Mouse (Mus musculus) neural tube, embryonic 12.5 days (tissue): ENCODE results near the gene Ift46. TPM values are rescaled to one million over a fixed set of nuclear protein-coding genes. Genes with fewer than 3 reads are reported as not detected.

Experiments used
- ATAC-seq: fragments of 200-750 bp; cut with Nextera tagmentation; 2 replicates; pipeline ENCODE4 v1.8.0; 2017; ENCODE audit warnings: low read depth, mild to moderate bottlenecking, moderate TSS enrichment, moderate library complexity; ENCODE audit not compliant: low FRiP score
- H3K27ac ChIP-seq: fragments of 300-500 bp; sonication (generic); 2 replicates; pipeline ENCODE4 v1.5.1; 2016
- H3K27me3 ChIP-seq: fragments of 300-500 bp; sonication (generic); replicated peaks from 2 replicates; pipeline ENCODE4 v1.6.1; 2016; ENCODE audit warnings: mild to moderate bottlenecking
- H3K36me3 ChIP-seq: fragments of 300-500 bp; sonication (generic); 2 replicates; pipeline ENCODE4 v1.6.1; 2016; ENCODE audit warnings: mild to moderate bottlenecking
- H3K4me1 ChIP-seq: fragments of 300-500 bp; sonication (generic); 2 replicates; pipeline ENCODE4 v1.6.1; 2016
- H3K4me2 ChIP-seq: fragments of 300-500 bp; sonication (generic); replicated peaks from 2 replicates; pipeline ENCODE4 v1.6.1; 2016; ENCODE audit warnings: mild to moderate bottlenecking
- H3K4me3 ChIP-seq: fragments of 300-500 bp; sonication (generic); 2 replicates; pipeline ENCODE4 v1.5.1; 2016
- H3K9ac ChIP-seq: fragments of 300-500 bp; sonication (generic); 2 replicates; pipeline ENCODE4 v1.6.1; 2016; ENCODE audit warnings: mild to moderate bottlenecking
- H3K9me3 ChIP-seq: fragments of 300-500 bp; sonication (generic); 2 replicates; pipeline ENCODE4 v1.6.1; 2016; ENCODE audit warnings: mild to moderate bottlenecking
- WGBS: fragments of 180-500 bp; shearing (Covaris S2); methylation state at CpG from one replicate; pipeline ENCODE4 v1.1.7; 2016; 5-methylcytosine and 5-hydroxymethylcytosine counted together
- polyA plus RNA-seq: library from polyadenylated mRNA; unstranded; fragments of >200 nt; fragmentation: Nextera tagmentation; extraction: Ambion mirVana; gene quantifications from 2 replicates; pipeline ENCODE4 v1.2.1, GENCODE M21; 2016

Gene Ift46
- polyA plus RNA-seq, 1 experiment from 2014 or later: 155 TPM

GRCm38 (mm10) chr9:44799102-44799957 is 31.6 kb downstream of the Ift46 start, which contains the start of gene Tmem25:
Tmem25 (minus strand) TSS chr9:44799307.
- Histone ChIP-seq H3K27me3 (peaks cover 14% of the 10 kb centered on the region), H3K4me2 (peak within 1 kb of the TSS; percentile 82), H3K4me1 (peaks cover 16% of the 10 kb centered on the region), H3K4me3 (peak within 1 kb of the TSS; percentile 58), H3K9ac (peak within 1 kb of the TSS; percentile 64), H3K36me3 (no peaks in the 10 kb centered on the region), H3K9me3 (no peaks in the 10 kb centered on the region), H3K27ac (peak within 1 kb of the TSS; percentile 11; the same call in 1 of the 2 replicates)
- WGBS: under 1% methylated on average over 75 of the region's 75 CpGs
- ATAC-seq: peak; percentile 95

- Histone ChIP-seq H3K27ac (no peak overlapping the region), H3K9me3 (no peaks in the 10 kb centered on the region), H3K9ac (peak overlapping the region; percentile 64; the same call in 1 of the 2 replicates), H3K36me3 (peaks cover 3% of the 10 kb centered on the region), H3K4me2 (peak overlapping the region; percentile 82), H3K4me3 (peak overlapping the region; percentile 58), H3K27me3 (peaks cover 14% of the 10 kb centered on the region), H3K4me1 (peaks cover 16% of the 10 kb centered on the region)
- ATAC-seq: no peak
- WGBS: 44% methylated on average over 9 of the region's 9 CpGs
These were observed 32.2 kb downstream of the Ift46 start for GRCm38 (mm10) chr9:44799958-44800324.

- H3K4me3 ChIP-seq: no peak overlapping the region
- no peak overlapping the region for H3K27ac ChIP-seq
- peaks cover 14% of the 10 kb centered on the region for H3K27me3 ChIP-seq
- H3K4me2 ChIP-seq: no peak overlapping the region
- no peak overlapping the region for H3K9ac ChIP-seq
- H3K9me3 ChIP-seq: no peaks in the 10 kb centered on the region
- ATAC-seq: no peak
- 81% methylated on average over 6 of the region's 6 CpGs for WGBS
- H3K36me3 ChIP-seq: peaks cover 18% of the 10 kb centered on the region
- H3K4me1 ChIP-seq: peaks cover 16% of the 10 kb centered on the region
These were observed 34.0 kb downstream of the Ift46 start for GRCm38 (mm10) chr9:44801669-44802068.

- WGBS: 81% methylated on average over 4 of the region's 4 CpGs
- H3K27me3 ChIP-seq: peaks cover 12% of the 10 kb centered on the region
- ATAC-seq: no peak
These were observed 35.2 kb downstream of the Ift46 start, which contains the start of gene Ttc36 for GRCm38 (mm10) chr9:44802808-44803450. Ttc36 (minus strand) TSS chr9:44803072.

GRCm38 (mm10) chr9:44804678-44805077 is 37.0 kb downstream of the Ift46 start:
- Histone ChIP-seq H3K9me3 (no peaks in the 10 kb centered on the region), H3K4me2 (no peak overlapping the region), H3K36me3 (peaks cover 48% of the 10 kb centered on the region), H3K4me3 (no peak overlapping the region), H3K9ac (no peak overlapping the region), H3K27me3 (peaks cover 4% of the 10 kb centered on the region; the same call in 1 of the 2 replicates), H3K4me1 (peaks cover 3% of the 10 kb centered on the region; the same call in 1 of the 2 replicates), H3K27ac (no peak overlapping the region)
- WGBS: 91% methylated on average over 10 of the region's 10 CpGs
- no peak for ATAC-seq

More at GRCm38 (mm10) chr9:44802808-44803450, 35.2 kb downstream of the Ift46 start, which contains the start of gene Ttc36:
- Histone ChIP-seq H3K27ac (no peak within 1 kb of the TSS), H3K4me3 (no peak within 1 kb of the TSS), H3K9ac (no peak within 1 kb of the TSS), H3K36me3 (peaks cover 31% of the 10 kb centered on the region), H3K4me2 (no peak within 1 kb of the TSS), H3K9me3 (no peaks in the 10 kb centered on the region), H3K4me1 (peaks cover 16% of the 10 kb centered on the region)

- 94% methylated on average over 5 of the region's 5 CpGs for WGBS
- Histone ChIP-seq H3K4me2 (no peak overlapping the region), H3K9me3 (no peaks in the 10 kb centered on the region), H3K4me1 (no peaks in the 10 kb centered on the region), H3K36me3 (peaks cover 57% of the 10 kb centered on the region), H3K4me3 (no peak overlapping the region), H3K27me3 (peaks cover 4% of the 10 kb centered on the region; the same call in 1 of the 2 replicates), H3K27ac (no peak overlapping the region), H3K9ac (no peak overlapping the region)
- ATAC-seq: no peak
These were observed 37.8 kb downstream of the Ift46 start for GRCm38 (mm10) chr9:44805536-44805935.

- no peak for ATAC-seq
- Histone ChIP-seq H3K4me1 (no peaks in the 10 kb centered on the region), H3K36me3 (peaks cover 68% of the 10 kb centered on the region), H3K27me3 (no peaks in the 10 kb centered on the region), H3K9me3 (no peaks in the 10 kb centered on the region), H3K4me3 (no peak overlapping the region), H3K4me2 (no peak overlapping the region), H3K27ac (no peak overlapping the region), H3K9ac (no peak overlapping the region)
- WGBS: 73% methylated on average over 5 of the region's 5 CpGs
These were observed 39.4 kb downstream of the Ift46 start for GRCm38 (mm10) chr9:44807141-44807540.

GRCm38 (mm10) chr9:44807778-44808177 is 40.1 kb downstream of the Ift46 start:
- WGBS: 95% methylated on average over 10 of the region's 10 CpGs
- Histone ChIP-seq H3K4me1 (no peaks in the 10 kb centered on the region), H3K9me3 (no peaks in the 10 kb centered on the region), H3K36me3 (peaks cover 73% of the 10 kb centered on the region), H3K4me2 (no peak overlapping the region), H3K9ac (no peak overlapping the region), H3K27me3 (no peaks in the 10 kb centered on the region), H3K4me3 (no peak overlapping the region), H3K27ac (no peak overlapping the region)
- no peak for ATAC-seq

GRCm38 (mm10) chr9:44810316-44810715 is 42.6 kb downstream of the Ift46 start:
- Histone ChIP-seq H3K36me3 (peaks cover 91% of the 10 kb centered on the region), H3K4me3 (no peak overlapping the region), H3K9me3 (no peaks in the 10 kb centered on the region), H3K27me3 (no peaks in the 10 kb centered on the region), H3K4me1 (no peaks in the 10 kb centered on the region), H3K27ac (no peak overlapping the region), H3K4me2 (no peak overlapping the region), H3K9ac (no peak overlapping the region)
- WGBS: 95% methylated on average over 10 of the region's 10 CpGs
- ATAC-seq: no peak

- no peak overlapping the region for H3K4me3 ChIP-seq
These were observed 46.5 kb downstream of the Ift46 start for GRCm38 (mm10) chr9:44814179-44814578.

GRCm38 (mm10) chr9:44817522-44817921 is 49.8 kb downstream of the Ift46 start:
- no peak overlapping the region for H3K4me3 ChIP-seq
- no peak overlapping the region for H3K9ac ChIP-seq
- H3K36me3 ChIP-seq: peaks cover 100% of the 10 kb centered on the region
- ATAC-seq: no peak
- no peak overlapping the region for H3K27ac ChIP-seq
- no peaks in the 10 kb centered on the region for H3K27me3 ChIP-seq
- WGBS: 91% methylated on average over 5 of the region's 5 CpGs
- H3K9me3 ChIP-seq: no peaks in the 10 kb centered on the region
- H3K4me1 ChIP-seq: no peaks in the 10 kb centered on the region
- no peak overlapping the region for H3K4me2 ChIP-seq

More at GRCm38 (mm10) chr9:44814179-44814578, 46.5 kb downstream of the Ift46 start:
- no peaks in the 10 kb centered on the region for H3K4me1 ChIP-seq
- no peak overlapping the region for H3K4me2 ChIP-seq
- H3K9me3 ChIP-seq: no peaks in the 10 kb centered on the region
- no peak overlapping the region for H3K27ac ChIP-seq
- 95% methylated on average over 8 of the region's 8 CpGs for WGBS
- H3K36me3 ChIP-seq: peaks cover 93% of the 10 kb centered on the region
- no peak for ATAC-seq
- H3K27me3 ChIP-seq: no peaks in the 10 kb centered on the region
- H3K9ac ChIP-seq: no peak overlapping the region
